Mouse (Mus musculus): ENCODE measurements around the gene Elf4. TPM values are rescaled to one million over a fixed set of nuclear protein-coding genes. Genes with fewer than 3 reads are reported as not detected.

Elf4 gene
- polyA plus RNA-seq, 1 experiment = 3.5 TPM

DNA sequence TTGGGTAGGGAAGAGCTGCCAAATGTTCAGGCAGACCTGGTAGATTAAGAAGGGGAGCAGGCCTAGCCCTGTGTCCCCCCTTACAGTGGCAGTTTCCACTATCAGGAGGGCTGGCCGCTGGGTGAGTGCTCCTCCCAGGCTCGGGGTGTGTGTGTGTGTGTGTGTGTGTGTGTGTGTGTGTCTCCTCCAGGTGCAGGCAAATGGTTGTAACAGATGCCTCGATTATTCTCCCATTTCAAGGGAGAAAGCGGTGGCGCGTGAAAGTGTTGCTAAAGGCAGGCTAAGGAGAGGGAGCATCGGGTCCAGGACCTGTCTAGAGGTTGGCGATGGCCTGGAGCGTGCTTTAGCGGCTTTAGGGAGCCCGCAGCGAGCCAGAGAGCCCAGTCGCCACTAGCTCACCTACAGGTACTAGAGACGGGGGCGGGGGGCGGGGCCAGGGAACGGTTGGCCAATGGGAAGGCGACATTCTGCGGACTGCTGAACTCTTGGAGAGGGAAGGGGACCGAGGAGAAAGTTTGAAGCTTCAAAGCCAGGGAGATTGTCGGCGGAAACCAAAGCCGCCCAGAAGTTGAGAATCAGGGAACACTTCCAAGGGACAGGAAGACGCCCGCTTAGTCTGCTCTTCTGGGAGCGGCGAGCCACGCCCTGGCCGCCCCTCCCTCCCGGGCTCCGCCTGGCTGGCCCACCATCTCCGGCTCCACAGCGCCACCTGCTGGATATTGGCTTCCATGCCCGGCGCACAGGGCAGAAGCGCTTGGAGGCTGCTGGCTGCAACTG, 53.1 kb downstream of the Elf4 start:
- H3K27me3 ChIP-seq (replicated peaks) = peaks cover 20% of the 10 kb centered on the region
- H3K4me1 ChIP-seq = peaks cover 46% of the 10 kb centered on the region
- TF ChIP-seq GATA1 (IDR thresholded peaks at IDR 0.05; ENCODE audit: borderline replicate concordance, low read length) (no peak), FLI1 (IDR thresholded peaks at IDR 0.05; ENCODE audit: low read length) (no peak)
- no peaks in the 10 kb centered on the region for H3K9me3 ChIP-seq
- peak overlapping the region; percentile 91 for H3K4me3 ChIP-seq (replicated peaks)
- peaks cover 58% of the 10 kb centered on the region for H3K36me3 ChIP-seq (replicated peaks; ENCODE audit: low read length)

DNA sequence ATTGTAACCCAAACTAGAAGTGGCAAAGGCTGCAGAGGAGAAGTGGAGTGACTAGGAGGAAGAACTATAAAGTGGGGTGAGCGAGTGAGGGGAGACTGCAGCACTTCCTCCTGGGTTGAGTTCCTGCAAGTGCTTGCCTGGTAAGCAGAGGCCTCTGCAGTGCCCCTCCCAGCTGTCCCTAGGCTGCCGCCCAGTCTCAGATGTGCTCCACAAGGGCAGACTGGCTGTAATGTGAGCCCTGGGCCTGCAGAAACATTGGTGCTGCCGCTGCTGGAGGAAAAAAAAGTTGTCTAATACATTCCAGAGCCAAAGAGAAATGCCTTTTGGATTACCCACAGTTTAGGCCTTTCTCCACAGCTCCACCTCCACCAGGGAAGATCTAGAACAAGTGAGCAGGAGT, 57.8 kb downstream of the Elf4 start:
- no peak overlapping the region for H3K4me3 ChIP-seq (replicated peaks)
- TF ChIP-seq FLI1 (IDR thresholded peaks at IDR 0.05; ENCODE audit: low read length) = no peak
- no peak for TF ChIP-seq GATA1 (IDR thresholded peaks at IDR 0.05; ENCODE audit: borderline replicate concordance, low read length)
- peaks cover 24% of the 10 kb centered on the region for H3K4me1 ChIP-seq
- H3K36me3 ChIP-seq (replicated peaks; ENCODE audit: low read length) = peaks cover 67% of the 10 kb centered on the region
- 0 out of 2 replicates have a peak, but pooled peaks cover 2% of the 10 kb centered on the region for H3K9me3 ChIP-seq
- peaks cover 17% of the 10 kb centered on the region for H3K27me3 ChIP-seq (replicated peaks)

DNA sequence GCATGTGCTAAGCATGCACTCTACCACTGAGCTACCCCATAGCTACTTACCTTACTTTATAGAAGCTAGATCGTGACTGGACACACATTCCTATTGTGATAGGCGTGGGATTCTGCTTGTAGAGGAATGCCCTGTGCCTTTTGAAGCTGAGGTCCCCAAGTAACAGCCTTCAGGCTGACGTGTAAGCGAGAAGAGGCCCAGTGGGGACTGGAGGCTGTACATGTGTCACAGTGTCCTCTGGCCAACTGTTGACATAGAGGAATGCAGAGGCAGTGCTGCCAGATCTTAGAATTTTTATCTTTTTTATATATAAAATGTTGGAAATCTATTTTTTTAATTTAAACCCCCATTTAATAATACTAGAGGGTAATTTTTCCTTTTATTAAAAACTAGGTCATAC, 62.9 kb downstream of the Elf4 start:
- peaks cover 24% of the 10 kb centered on the region for H3K4me1 ChIP-seq
- no peak overlapping the region for H3K4me3 ChIP-seq (replicated peaks)
- peaks cover 93% of the 10 kb centered on the region for H3K36me3 ChIP-seq (replicated peaks; ENCODE audit: low read length)
- TF ChIP-seq GATA1 (IDR thresholded peaks at IDR 0.05; ENCODE audit: borderline replicate concordance, low read length) (no peak), FLI1 (IDR thresholded peaks at IDR 0.05; ENCODE audit: low read length) (no peak)
- H3K27me3 ChIP-seq (replicated peaks) = peaks cover 16% of the 10 kb centered on the region
- 0 out of 2 replicates have a peak, but pooled peaks cover 2% of the 10 kb centered on the region for H3K9me3 ChIP-seq

DNA sequence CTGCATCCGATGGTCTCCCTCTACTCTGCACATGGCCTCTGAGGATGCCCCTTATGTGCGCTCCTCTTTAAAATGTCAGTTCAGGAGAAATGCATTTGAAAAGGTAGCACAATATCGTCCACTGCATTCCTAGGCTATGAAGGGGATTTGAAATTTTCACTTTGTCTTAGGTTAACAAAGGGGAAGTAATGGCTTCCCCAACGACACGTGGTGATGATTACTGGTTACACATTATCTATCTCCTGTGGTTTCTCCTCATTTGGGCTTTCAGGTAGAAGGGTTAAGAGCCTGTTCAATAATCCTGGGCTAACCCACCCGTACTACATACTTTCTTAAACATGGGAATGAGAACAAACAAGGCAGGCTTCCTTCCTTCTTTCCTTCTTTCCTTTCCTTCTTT, 73.6 kb downstream of the Elf4 start:
- H3K4me3 ChIP-seq (replicated peaks) = no peak overlapping the region
- peaks cover 2% of the 10 kb centered on the region for H3K27me3 ChIP-seq (replicated peaks)
- peaks cover 95% of the 10 kb centered on the region for H3K36me3 ChIP-seq (replicated peaks; ENCODE audit: low read length)
- 0 out of 2 replicates have a peak, but pooled peaks cover 3% of the 10 kb centered on the region for H3K9me3 ChIP-seq
- peaks cover 8% of the 10 kb centered on the region; the same call in 1 of the 2 replicates for H3K4me1 ChIP-seq
- TF ChIP-seq FLI1 (IDR thresholded peaks at IDR 0.05; ENCODE audit: low read length) (no peak), GATA1 (IDR thresholded peaks at IDR 0.05; ENCODE audit: borderline replicate concordance, low read length) (no peak)

DNA sequence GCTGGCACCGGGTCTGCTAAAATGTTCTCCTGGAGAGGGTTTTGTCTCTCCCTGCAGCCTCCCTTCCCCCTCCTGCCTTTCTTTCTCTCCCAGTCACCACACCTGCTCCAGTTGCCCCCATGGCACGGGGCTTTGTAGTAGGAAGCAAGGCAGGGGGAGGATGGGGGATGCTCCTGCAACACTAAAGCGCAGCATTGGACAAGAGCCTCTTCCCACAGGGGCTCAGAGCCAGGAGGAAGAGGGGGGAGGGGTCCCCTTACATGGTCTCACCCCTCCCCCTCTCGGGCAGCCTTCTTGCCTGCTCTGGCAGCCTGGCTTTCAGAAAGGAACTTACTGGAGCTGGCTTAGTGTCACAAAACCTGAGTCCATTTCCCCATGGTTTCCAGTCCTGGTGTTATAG, 77.0 kb downstream of the Elf4 start:
- peaks cover 2% of the 10 kb centered on the region for H3K27me3 ChIP-seq (replicated peaks)
- no peak overlapping the region for H3K4me3 ChIP-seq (replicated peaks)
- H3K36me3 ChIP-seq (replicated peaks; ENCODE audit: low read length) = peaks cover 92% of the 10 kb centered on the region
- H3K9me3 ChIP-seq = 0 out of 2 replicates have a peak, but pooled peaks cover 3% of the 10 kb centered on the region
- H3K4me1 ChIP-seq = no peaks in the 10 kb centered on the region
- TF ChIP-seq FLI1 (IDR thresholded peaks at IDR 0.05; ENCODE audit: low read length) (no peak), GATA1 (IDR thresholded peaks at IDR 0.05; ENCODE audit: borderline replicate concordance, low read length) (no peak)

DNA sequence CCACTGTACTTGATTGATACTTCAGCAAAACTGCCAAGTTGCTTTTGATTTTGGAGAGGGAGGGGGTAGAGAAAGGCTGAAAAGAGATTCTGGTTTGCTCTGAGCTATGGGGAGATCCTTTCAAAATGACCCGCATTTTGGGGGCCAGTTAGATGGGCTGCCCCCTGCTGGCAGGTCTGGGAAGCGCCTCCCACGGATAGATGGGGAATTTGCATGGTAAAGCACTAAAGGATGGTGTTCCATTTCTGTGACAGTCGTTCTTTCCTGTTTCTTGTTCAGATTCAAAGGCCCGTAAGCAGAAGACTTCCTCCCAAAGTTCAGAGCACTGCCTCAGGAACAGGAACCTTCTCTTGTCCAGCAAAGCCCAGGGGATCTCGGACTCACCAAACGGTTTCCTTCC, 79.3 kb downstream of the Elf4 start:
- H3K4me3 ChIP-seq (replicated peaks) = no peak overlapping the region
- no peaks in the 10 kb centered on the region for H3K4me1 ChIP-seq
- H3K9me3 ChIP-seq = 0 out of 2 replicates have a peak, but pooled peaks cover under 1% of the 10 kb centered on the region
- peaks cover 3% of the 10 kb centered on the region for H3K27me3 ChIP-seq (replicated peaks)
- H3K36me3 ChIP-seq (replicated peaks; ENCODE audit: low read length) = peaks cover 92% of the 10 kb centered on the region
- TF ChIP-seq GATA1 (IDR thresholded peaks at IDR 0.05; ENCODE audit: borderline replicate concordance, low read length) (no peak), FLI1 (IDR thresholded peaks at IDR 0.05; ENCODE audit: low read length) (no peak)

DNA sequence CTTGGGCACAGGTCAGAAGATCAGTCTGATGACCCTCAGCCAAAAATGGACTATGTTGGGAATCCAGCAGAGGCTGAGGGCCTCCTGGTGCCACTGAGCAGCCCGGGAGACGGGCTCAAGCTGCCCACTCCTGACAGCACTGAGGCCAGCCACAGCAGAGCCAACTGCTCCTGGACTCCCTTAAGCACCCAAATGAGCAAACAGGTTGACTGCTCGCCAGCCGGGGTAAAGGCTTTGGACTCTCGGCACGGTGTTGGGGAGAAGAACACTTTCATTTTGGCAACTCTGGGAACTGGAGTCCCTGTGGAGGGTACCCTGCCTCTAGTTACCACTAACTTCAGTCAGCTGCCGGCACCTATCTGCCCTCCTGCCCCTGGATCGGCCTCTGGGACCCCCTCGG, 95.1 kb downstream of the Elf4 start:
- Histone ChIP-seq H3K4me1 (no peaks in the 10 kb centered on the region), H3K36me3 (replicated peaks; ENCODE audit: low read length) (peaks cover 100% of the 10 kb centered on the region), H3K27me3 (replicated peaks) (peaks cover 28% of the 10 kb centered on the region), H3K4me3 (replicated peaks) (no peak overlapping the region), H3K9me3 (no peaks in the 10 kb centered on the region)
- TF ChIP-seq FLI1 (IDR thresholded peaks at IDR 0.05; ENCODE audit: low read length) (no peak), GATA1 (IDR thresholded peaks at IDR 0.05; ENCODE audit: borderline replicate concordance, low read length) (no peak)

DNA sequence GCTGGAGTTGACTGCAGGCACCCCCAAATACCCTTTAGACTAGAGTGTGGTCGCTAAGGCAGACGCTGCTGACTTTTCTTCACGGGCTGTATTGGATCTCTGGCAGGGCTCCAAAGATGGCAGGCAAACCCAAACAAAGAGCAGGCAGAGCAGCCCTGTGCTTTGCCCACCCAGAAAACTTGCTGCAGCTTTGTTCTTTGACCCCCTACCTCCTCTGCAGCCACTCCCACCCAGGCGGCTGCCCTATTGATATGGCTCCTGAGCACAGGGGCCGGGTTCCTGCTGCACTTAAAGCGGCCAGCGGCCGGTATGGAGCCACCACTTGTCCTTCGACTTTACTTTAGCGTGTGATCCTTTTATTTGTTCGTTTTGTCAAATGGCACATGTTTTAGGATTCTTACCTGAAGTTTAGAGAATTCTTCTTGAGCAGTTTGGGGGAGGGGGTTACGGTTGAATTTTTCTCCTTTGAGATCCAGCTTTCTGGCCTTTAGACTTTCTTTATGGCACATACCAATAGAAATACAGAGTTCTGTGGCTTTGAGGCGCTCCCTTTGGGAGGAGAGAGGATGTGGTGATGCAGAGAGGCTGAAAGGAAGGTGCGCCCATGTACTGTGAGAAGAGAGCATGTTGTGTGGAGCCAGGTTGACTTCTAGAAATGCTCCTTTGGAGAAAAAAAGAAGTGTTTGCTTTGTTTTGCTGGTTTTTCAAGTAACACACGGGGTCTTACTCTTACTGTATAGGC, 96.9 kb downstream of the Elf4 start:
- H3K9me3 ChIP-seq = no peaks in the 10 kb centered on the region
- no peaks in the 10 kb centered on the region for H3K4me1 ChIP-seq
- no peak for TF ChIP-seq GATA1 (IDR thresholded peaks at IDR 0.05; ENCODE audit: borderline replicate concordance, low read length)
- TF ChIP-seq FLI1 (IDR thresholded peaks at IDR 0.05; ENCODE audit: low read length) = no peak
- peaks cover 33% of the 10 kb centered on the region for H3K27me3 ChIP-seq (replicated peaks)
- H3K4me3 ChIP-seq (replicated peaks) = no peak overlapping the region
- peaks cover 97% of the 10 kb centered on the region for H3K36me3 ChIP-seq (replicated peaks; ENCODE audit: low read length)

Other genes starting within 250 kb of the Elf4 start
- 3.4 TPM in 1 of 2 replicates, not detected in the other for gene Utp14a, start 206.3 kb downstream of the Elf4 start, polyA plus RNA-seq (2012; ENCODE audit: insufficient read depth, low replicate concordance)
- 3.6 and 10.5 TPM in 2 replicates for gene Bcorl1, start 121.8 kb downstream of the Elf4 start, polyA plus RNA-seq (2012; ENCODE audit: insufficient read depth, low replicate concordance)
- 2.8 TPM in 1 of 2 replicates, not detected in the other for gene Aifm1, start 50.4 kb upstream of the Elf4 start, polyA plus RNA-seq (2012; ENCODE audit: insufficient read depth, low replicate concordance)
- 0.67 TPM in 1 of 2 replicates, not detected in the other for gene Rab33a, start 56.2 kb upstream of the Elf4 start, polyA plus RNA-seq (2012; ENCODE audit: insufficient read depth, low replicate concordance)
- 0.08 TPM in 1 of 2 replicates, not detected in the other for gene Zfp280c, start 131.4 kb upstream of the Elf4 start, polyA plus RNA-seq (2012; ENCODE audit: insufficient read depth, low replicate concordance)
- gene Slc25a14, start 160.3 kb upstream of the Elf4 start, polyA plus RNA-seq (2012; ENCODE audit: insufficient read depth, low replicate concordance) = 0.18 TPM in 1 of 2 replicates, not detected in the other
- not detected in 2 replicates for gene Gpr119, start 211.3 kb upstream of the Elf4 start, polyA plus RNA-seq (2012; ENCODE audit: insufficient read depth, low replicate concordance)
- 1.3 and 11.3 TPM in 2 replicates for gene Rbmx2, start 231.9 kb upstream of the Elf4 start, polyA plus RNA-seq (2012; ENCODE audit: insufficient read depth, low replicate concordance)

Data from megakaryocyte, embryonic 14.5 days (primary cell).